Mouse (Mus musculus): Measurements from ENCODE around the gene Tmeff1. TPM values are rescaled to one million over a fixed set of nuclear protein-coding genes. Genes with fewer than 3 reads are reported as not detected.

The Tmeff1 gene
- total RNA-seq, 1 experiment: 257 TPM

DNA sequence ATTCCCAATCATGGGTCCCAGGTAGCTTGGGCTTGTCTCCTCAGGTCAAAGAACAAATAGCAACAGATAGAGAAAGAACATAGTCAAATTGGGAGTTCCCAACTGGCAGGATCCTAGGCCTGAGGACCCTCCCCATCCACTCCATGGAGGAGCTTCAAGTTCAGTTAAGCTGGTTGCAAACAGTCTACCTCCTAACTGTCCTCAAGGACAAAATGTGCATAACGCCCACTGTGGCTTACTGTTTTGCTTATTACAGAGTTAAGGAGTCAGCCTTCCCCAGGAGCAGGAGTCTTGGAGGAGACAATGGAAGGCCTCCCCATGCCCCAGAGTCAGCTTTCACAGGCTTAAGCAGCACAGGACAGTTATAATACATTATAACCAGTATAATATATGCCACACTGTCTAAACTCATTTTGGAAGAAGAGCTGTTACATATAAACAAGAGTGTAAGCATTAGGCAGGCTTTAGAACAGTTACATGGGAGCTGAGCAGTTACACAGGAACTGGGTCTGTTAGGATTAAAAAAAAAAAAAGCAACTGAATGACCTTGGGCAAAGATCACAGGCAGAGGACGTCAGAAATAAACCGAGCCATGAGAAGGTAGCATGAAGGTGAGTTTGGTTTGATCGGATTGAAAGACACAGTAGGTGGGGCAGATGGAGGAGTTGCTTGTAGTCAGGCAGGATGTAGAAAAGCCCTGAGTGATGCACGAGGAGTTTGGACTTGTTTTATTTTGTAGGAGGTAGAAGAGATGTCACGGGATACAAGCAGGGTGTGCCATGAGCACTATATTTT, 41.7 kb upstream of the Tmeff1 start:
- Histone ChIP-seq H3K36me3 (ENCODE audit: control insufficient read depth, insufficient read depth, low read length, poor library complexity, severe bottlenecking) (no peaks in the 10 kb centered on the region; the same call in 1 of the 2 replicates), H3K27ac (ENCODE audit: insufficient read depth, low read depth, low read length, poor library complexity, severe bottlenecking) (peak overlapping the region; percentile 17; the same call in 1 of the 2 replicates), H3K4me3 (ENCODE audit: insufficient read depth in 1 of 2, low read depth in 1 of 2, low read length in 2 of 2, poor library complexity in 1 of 2, severe bottlenecking in 1 of 2) (0 out of 4 replicates have a peak overlapping the region, but pooled peaks of 1 of the 2 experiments have one; percentile 1), H3K9me3 (ENCODE audit: control insufficient read depth, insufficient read depth, low read depth, low read length) (no peaks in the 10 kb centered on the region), H3K4me1 (ENCODE audit: control insufficient read depth in 2 of 2, insufficient read depth in 2 of 2, low read length in 2 of 2, poor library complexity in 1 of 2) (peaks cover 30 to 33% of the 10 kb centered on the region in 2 experiments), H3K9ac (ENCODE audit: insufficient read depth, low read depth, low read length, poor library complexity, severe bottlenecking) (no peak overlapping the region)
- DNase-seq (ENCODE audit: low read depth, low spot score): no peak
- TF ChIP-seq CHD2 (IDR thresholded peaks at IDR 0.05; ENCODE audit: low read depth, low read length) (no peak), MAFK (IDR thresholded peaks at IDR 0.05; ENCODE audit: insufficient read depth, low read depth, low read length) (no peak), ZNF384 (IDR thresholded peaks at IDR 0.05; ENCODE audit: low read depth, low read length) (peak; percentile 84), ZC3H11A (IDR thresholded peaks at IDR 0.05; ENCODE audit: borderline replicate concordance, low read depth, low read length) (no peak), HCFC1 (IDR thresholded peaks at IDR 0.05; ENCODE audit: borderline replicate concordance, insufficient read depth, low read length) (no peak)
- in situ Hi-C loops (cut with MboI; ENCODE audit: low sequenced_read_pairs in 2 of 2, unreplicated experiment in 2 of 2): no loop called here

DNA sequence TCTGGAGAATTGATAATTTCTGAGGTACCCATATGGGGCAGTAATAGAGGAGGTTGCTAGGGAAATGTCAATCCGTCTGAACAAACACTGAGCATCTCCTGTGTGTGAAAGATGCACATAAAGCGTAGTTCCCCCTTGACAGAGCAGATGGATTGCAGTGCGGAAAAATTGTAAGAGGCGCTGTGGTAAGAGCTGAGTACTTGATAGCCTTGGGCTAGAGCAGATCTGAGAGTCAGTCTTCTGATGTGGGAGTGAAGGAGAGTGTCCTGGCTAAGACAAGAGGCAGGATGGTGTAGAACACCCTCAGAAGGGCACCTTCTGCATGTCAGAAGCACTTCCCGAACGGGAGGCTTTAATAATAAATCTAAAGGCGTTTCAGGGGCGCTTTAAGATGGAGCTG, 40.8 kb upstream of the Tmeff1 start:
- no peak overlapping the region for H3K27ac ChIP-seq (ENCODE audit: insufficient read depth, low read depth, low read length, poor library complexity, severe bottlenecking)
- no peak for DNase-seq (ENCODE audit: low read depth, low spot score)
- TF ChIP-seq MAFK (IDR thresholded peaks at IDR 0.05; ENCODE audit: insufficient read depth, low read depth, low read length) (no peak), ZNF384 (IDR thresholded peaks at IDR 0.05; ENCODE audit: low read depth, low read length) (no peak), ZC3H11A (IDR thresholded peaks at IDR 0.05; ENCODE audit: borderline replicate concordance, low read depth, low read length) (no peak), CHD2 (IDR thresholded peaks at IDR 0.05; ENCODE audit: low read depth, low read length) (no peak), HCFC1 (IDR thresholded peaks at IDR 0.05; ENCODE audit: borderline replicate concordance, insufficient read depth, low read length) (no peak)
- H3K4me3 ChIP-seq (ENCODE audit: insufficient read depth in 1 of 2, low read depth in 1 of 2, low read length in 2 of 2, poor library complexity in 1 of 2, severe bottlenecking in 1 of 2): no peak overlapping the region
- in situ Hi-C loops (cut with MboI; ENCODE audit: low sequenced_read_pairs in 2 of 2, unreplicated experiment in 2 of 2): no loop called here
- H3K9ac ChIP-seq (ENCODE audit: insufficient read depth, low read depth, low read length, poor library complexity, severe bottlenecking): no peak overlapping the region
- peaks cover 30 to 33% of the 10 kb centered on the region in 2 experiments for H3K4me1 ChIP-seq (ENCODE audit: control insufficient read depth in 2 of 2, insufficient read depth in 2 of 2, low read length in 2 of 2, poor library complexity in 1 of 2)
- no peaks in the 10 kb centered on the region for H3K9me3 ChIP-seq (ENCODE audit: control insufficient read depth, insufficient read depth, low read depth, low read length)
- H3K36me3 ChIP-seq (ENCODE audit: control insufficient read depth, insufficient read depth, low read length, poor library complexity, severe bottlenecking): peaks cover 2% of the 10 kb centered on the region; the same call in 1 of the 2 replicates

GRCm38 (mm10) chr4:48545966-48546365, 39.0 kb upstream of the Tmeff1 start:
- H3K27ac ChIP-seq (ENCODE audit: insufficient read depth, low read depth, low read length, poor library complexity, severe bottlenecking): no peak overlapping the region
- TF ChIP-seq ZC3H11A (IDR thresholded peaks at IDR 0.05; ENCODE audit: borderline replicate concordance, low read depth, low read length) (no peak), CHD2 (IDR thresholded peaks at IDR 0.05; ENCODE audit: low read depth, low read length) (no peak), ZNF384 (IDR thresholded peaks at IDR 0.05; ENCODE audit: low read depth, low read length) (no peak), MAFK (IDR thresholded peaks at IDR 0.05; ENCODE audit: insufficient read depth, low read depth, low read length) (no peak), HCFC1 (IDR thresholded peaks at IDR 0.05; ENCODE audit: borderline replicate concordance, insufficient read depth, low read length) (no peak)

GRCm38 (mm10) chr4:48546568-48547496, 38.1 kb upstream of the Tmeff1 start:
- H3K27ac ChIP-seq (ENCODE audit: insufficient read depth, low read depth, low read length, poor library complexity, severe bottlenecking): no peak overlapping the region
- TF ChIP-seq CHD2 (IDR thresholded peaks at IDR 0.05; ENCODE audit: low read depth, low read length) (no peak), ZNF384 (IDR thresholded peaks at IDR 0.05; ENCODE audit: low read depth, low read length) (no peak), ZC3H11A (IDR thresholded peaks at IDR 0.05; ENCODE audit: borderline replicate concordance, low read depth, low read length) (no peak), MAFK (IDR thresholded peaks at IDR 0.05; ENCODE audit: insufficient read depth, low read depth, low read length) (no peak)
- no peak overlapping the region for H3K4me3 ChIP-seq (ENCODE audit: insufficient read depth in 1 of 2, low read depth in 1 of 2, low read length in 2 of 2, poor library complexity in 1 of 2, severe bottlenecking in 1 of 2)
- H3K36me3 ChIP-seq (ENCODE audit: control insufficient read depth, insufficient read depth, low read length, poor library complexity, severe bottlenecking): peaks cover 2% of the 10 kb centered on the region; the same call in 1 of the 2 replicates
- H3K4me1 ChIP-seq (ENCODE audit: control insufficient read depth in 2 of 2, insufficient read depth in 2 of 2, low read length in 2 of 2, poor library complexity in 1 of 2): peaks cover 30 to 34% of the 10 kb centered on the region in 2 experiments
- H3K9me3 ChIP-seq (ENCODE audit: control insufficient read depth, insufficient read depth, low read depth, low read length): no peaks in the 10 kb centered on the region
- in situ Hi-C loops (cut with MboI; ENCODE audit: low sequenced_read_pairs in 2 of 2, unreplicated experiment in 2 of 2): no loop called here
- DNase-seq (ENCODE audit: low read depth, low spot score): no peak
- no peak overlapping the region for H3K9ac ChIP-seq (ENCODE audit: insufficient read depth, low read depth, low read length, poor library complexity, severe bottlenecking)

More at GRCm38 (mm10) chr4:48545966-48546365, 39.0 kb upstream of the Tmeff1 start:
- Histone ChIP-seq H3K36me3 (ENCODE audit: control insufficient read depth, insufficient read depth, low read length, poor library complexity, severe bottlenecking) (peaks cover 2% of the 10 kb centered on the region; the same call in 1 of the 2 replicates), H3K4me1 (ENCODE audit: control insufficient read depth in 2 of 2, insufficient read depth in 2 of 2, low read length in 2 of 2, poor library complexity in 1 of 2) (peaks cover 30 to 31% of the 10 kb centered on the region in 2 experiments), H3K9ac (ENCODE audit: insufficient read depth, low read depth, low read length, poor library complexity, severe bottlenecking) (no peak overlapping the region), H3K9me3 (ENCODE audit: control insufficient read depth, insufficient read depth, low read depth, low read length) (no peaks in the 10 kb centered on the region), H3K4me3 (ENCODE audit: insufficient read depth in 1 of 2, low read depth in 1 of 2, low read length in 2 of 2, poor library complexity in 1 of 2, severe bottlenecking in 1 of 2) (no peak overlapping the region)
- in situ Hi-C loops (cut with MboI; ENCODE audit: low sequenced_read_pairs in 2 of 2, unreplicated experiment in 2 of 2): no loop called here
- DNase-seq (ENCODE audit: low read depth, low spot score): no peak
